Mouse (Mus musculus) ES-E14 (cell line): ENCODE data around the gene Aida. TPM values are rescaled to one million over a fixed set of nuclear protein-coding genes. Genes with fewer than 3 reads are reported as not detected.

Experiments
- DNase-seq: peaks from one replicate; pipeline ENCODE4 v3.0.0-alpha.2; 2013; ENCODE audit warnings: low read depth, low spot score
- H3K27ac ChIP-seq: 2 replicates; pipeline ENCODE4 v1.5.1; 2012; ENCODE audit warnings: low read depth, mild to moderate bottlenecking, low read length, moderate library complexity, mixed read lengths; ENCODE audit not compliant: poor library complexity, insufficient read depth, severe bottlenecking
- H3K36me3 ChIP-seq: 2 replicates; pipeline ENCODE4 v1.6.1; 2012; ENCODE audit warnings: mild to moderate bottlenecking, low read length, moderate library complexity, mixed read lengths; ENCODE audit not compliant: control insufficient read depth, poor library complexity, insufficient read depth, severe bottlenecking
- H3K4me1 ChIP-seq, 2 experiments: fragments of 150-350 bp in 1 of 2; sonication (generic) in 1 of 2; 2 replicates each; pipeline ENCODE4 v1.6.1; 2012; ENCODE audit warnings: low read length in 2 of 2, mild to moderate bottlenecking in 1 of 2, mixed read lengths in 1 of 2; ENCODE audit not compliant: control insufficient read depth in 2 of 2, insufficient read depth in 2 of 2, poor library complexity in 1 of 2
- H3K4me3 ChIP-seq, 2 experiments: fragments of 150-350 bp in 1 of 2; sonication (generic) in 1 of 2; 2 replicates each; pipeline ENCODE4 v1.5.1; 2012; ENCODE audit warnings: low read length in 2 of 2, low read depth in 1 of 2, mild to moderate bottlenecking in 1 of 2, mixed read lengths in 1 of 2; ENCODE audit not compliant: insufficient read depth in 1 of 2, poor library complexity in 1 of 2, severe bottlenecking in 1 of 2
- H3K9ac ChIP-seq: 2 replicates; pipeline ENCODE4 v1.6.1; 2012; ENCODE audit warnings: low read depth, mild to moderate bottlenecking, low read length, mixed read lengths; ENCODE audit not compliant: poor library complexity, insufficient read depth, severe bottlenecking
- H3K9me3 ChIP-seq: fragments of 150-350 bp; sonication (generic); 2 replicates; pipeline ENCODE4 v1.6.1; 2012; ENCODE audit warnings: low read depth, mild to moderate bottlenecking, low read length; ENCODE audit not compliant: control insufficient read depth, insufficient read depth
- CHD2 ChIP-seq: IDR thresholded peaks from 2 replicates; pipeline ENCODE4 v1.6.1; 2014; ENCODE audit warnings: mild to moderate bottlenecking, low read depth, low read length, inconsistent platforms
- HCFC1 ChIP-seq: IDR thresholded peaks from 2 replicates; pipeline ENCODE4 v1.6.1; 2012; ENCODE audit warnings: low read length, inconsistent platforms, borderline replicate concordance; ENCODE audit not compliant: insufficient read depth
- MAFK ChIP-seq: IDR thresholded peaks from 2 replicates; pipeline ENCODE4 v1.6.1; 2014; ENCODE audit warnings: mild to moderate bottlenecking, low read depth, low read length, inconsistent platforms; ENCODE audit not compliant: insufficient read depth
- ZC3H11A ChIP-seq: IDR thresholded peaks from 2 replicates; pipeline ENCODE4 v1.6.1; 2012; ENCODE audit warnings: low read depth, mild to moderate bottlenecking, inconsistent platforms, low read length, borderline replicate concordance
- ZNF384 ChIP-seq: IDR thresholded peaks from 2 replicates; pipeline ENCODE4 v1.6.1; 2012; ENCODE audit warnings: low read depth, low read length, inconsistent platforms
- in situ Hi-C, 2 experiments: fragments of 600-800 bp; cut with MboI; formaldehyde crosslinking; loops; one replicate each; pipeline ENCODE4 v1.15.1; 2025; ENCODE audit warnings: low sequenced_read_pairs in 2 of 2, inconsistent platforms in 1 of 2; ENCODE audit not compliant: unreplicated experiment in 2 of 2
- total RNA-seq: library from RNA; depleted of rRNA; stranded (reverse); fragments of 300-350 nt; gene quantifications from 2 replicates; pipeline ENCODE4 v1.2.3, GENCODE M21; 2012

Aida gene
- total RNA-seq, 1 experiment = 28.5 TPM

GRCm38 (mm10) chr1:183274385-183274784 lies 22.0 kb upstream of the Aida start:
- peaks cover 2% of the 10 kb centered on the region for H3K36me3 ChIP-seq
- no peaks in the 10 kb centered on the region for H3K9me3 ChIP-seq
- H3K4me3 ChIP-seq = no peak overlapping the region
- no peak overlapping the region for H3K27ac ChIP-seq
- H3K9ac ChIP-seq = no peak overlapping the region
- TF ChIP-seq ZC3H11A = no peak
- TF ChIP-seq MAFK = no peak
- no peak for TF ChIP-seq ZNF384
- TF ChIP-seq CHD2 = no peak
- no peak for TF ChIP-seq HCFC1
- no peak for DNase-seq
- in situ Hi-C loops = loop anchor here in 1 of 2 experiments (25.0 kb wide), 1 partner anchor 712 kb away; the partner anchor contains the start of gene Capn8
- H3K4me1 ChIP-seq = no peaks in the 10 kb centered on the region

GRCm38 (mm10) chr1:183275763-183276162 lies 20.6 kb upstream of the Aida start:
- no peak for DNase-seq
- peaks cover 7% of the 10 kb centered on the region for H3K36me3 ChIP-seq
- no peaks in the 10 kb centered on the region for H3K4me1 ChIP-seq
- H3K9me3 ChIP-seq = no peaks in the 10 kb centered on the region
- no peak overlapping the region for H3K9ac ChIP-seq
- no peak overlapping the region for H3K27ac ChIP-seq
- no peak for TF ChIP-seq CHD2
- TF ChIP-seq HCFC1 = no peak
- no peak for TF ChIP-seq ZC3H11A
- TF ChIP-seq ZNF384 = no peak
- no peak for TF ChIP-seq MAFK
- H3K4me3 ChIP-seq = no peak overlapping the region
- in situ Hi-C loops = no loop called here

GRCm38 (mm10) chr1:183288351-183288750 lies 8.0 kb upstream of the Aida start:
- peaks cover 0 to 2% of the 10 kb centered on the region in 2 experiments; a peak in 1 of 4 replicates for H3K4me1 ChIP-seq
- peaks cover 19% of the 10 kb centered on the region for H3K36me3 ChIP-seq
- no peak overlapping the region for H3K27ac ChIP-seq
- H3K9ac ChIP-seq = no peak overlapping the region
- in situ Hi-C loops = no loop called here
- H3K9me3 ChIP-seq = no peaks in the 10 kb centered on the region
- TF ChIP-seq ZNF384 (no peak), CHD2 (no peak), MAFK (no peak), ZC3H11A (no peak), HCFC1 (no peak)
- no peak overlapping the region for H3K4me3 ChIP-seq
- DNase-seq = no peak

- Histone ChIP-seq H3K36me3 (peaks cover 16% of the 10 kb centered on the region), H3K9ac (peak overlapping the region; percentile 79; the same call in 1 of the 2 replicates), H3K4me3 (peak overlapping the region; percentile 72 to 77), H3K27ac (peak overlapping the region; percentile 59; the same call in 1 of the 2 replicates), H3K4me1 (peaks cover 0 to 2% of the 10 kb centered on the region in 2 experiments; a peak in 1 of 4 replicates), H3K9me3 (no peaks in the 10 kb centered on the region)
- TF ChIP-seq ZC3H11A (no peak), CHD2 (no peak), HCFC1 (no peak), MAFK (no peak), ZNF384 (no peak)
- in situ Hi-C loops = no loop called here
- peak; percentile 22 for DNase-seq
Measured at GRCm38 (mm10) chr1:183289576-183289975, 6.8 kb upstream of the Aida start.
